Mouse (Mus musculus) E14TG2a.4 (cell line): ENCODE results near the gene Fam189a1.

Experiments
- CTCF ChIP-seq: conservative IDR thresholded peaks from 2 replicates; pipeline ENCODE4 v1.5.1; 2014; ENCODE audit warnings: low read length
- NANOG ChIP-seq: IDR thresholded peaks from 2 replicates; pipeline ENCODE4 v1.6.1; 2014; ENCODE audit warnings: borderline replicate concordance, low read length, mixed read lengths
- POU5F1 ChIP-seq: IDR thresholded peaks from 2 replicates; pipeline ENCODE4 v1.6.1; 2014; ENCODE audit warnings: low read length, borderline replicate concordance

GRCm38 (mm10) chr7:65017348-65017747, 139.0 kb downstream of the Fam189a1 start:
- TF ChIP-seq CTCF (no peak), NANOG (no peak), POU5F1 (no peak)
